Mouse (Mus musculus): Measurements from ENCODE around the gene Bcap29.

DNA sequence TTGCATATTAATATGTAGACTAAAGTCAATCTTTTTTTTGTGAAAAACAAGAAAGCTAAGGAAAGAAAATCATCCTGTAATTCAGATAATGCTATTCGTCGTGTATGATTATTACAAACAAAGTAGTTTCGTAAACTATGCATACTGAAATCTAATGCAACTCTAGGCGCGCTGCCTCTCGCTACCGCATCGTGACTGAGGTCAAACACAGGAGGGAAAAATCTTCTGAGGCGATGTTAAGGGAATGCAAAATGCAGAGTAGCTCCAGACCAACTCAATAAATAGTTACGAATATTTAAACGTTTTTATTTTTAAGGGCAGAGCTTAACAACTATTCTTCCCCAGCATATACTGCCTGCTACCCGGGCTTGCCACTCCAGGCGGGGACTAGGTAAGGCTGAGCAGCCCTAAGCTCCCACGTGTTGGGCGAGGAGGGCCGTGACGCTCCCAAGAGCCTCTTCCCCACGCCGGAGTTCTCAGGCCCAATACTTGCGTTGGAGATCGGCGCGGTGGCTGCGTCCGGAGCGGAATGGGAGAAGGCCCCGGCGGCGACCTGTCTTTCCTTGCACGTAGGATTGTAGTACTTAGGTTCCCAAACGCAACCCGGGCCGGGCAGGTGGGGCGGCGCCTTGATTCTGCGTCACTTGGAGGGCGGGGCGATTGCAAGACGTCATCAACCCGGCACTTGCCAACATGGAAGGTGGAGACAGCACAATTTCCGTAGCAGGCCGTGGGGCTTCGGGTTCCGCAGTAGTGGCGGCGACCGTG, 19.9 kb upstream of the Bcap29 start, which contains the start of the genes Dus4l and Cog5:
- TF ChIP-seq POLR2A (IDR thresholded peaks at IDR 0.05; ENCODE audit: borderline replicate concordance, extremely low read depth, insufficient read depth, insufficient read length, poor library complexity, severe bottlenecking) (peak; percentile 25; the same call in 1 of the 2 replicates), CTCF (IDR thresholded peaks at IDR 0.05; ENCODE audit: borderline replicate concordance, extremely low read depth, insufficient read depth, insufficient read length) (no peak)
